Mouse (Mus musculus): ENCODE results near the gene Ip6k3. TPM values are rescaled to one million over a fixed set of nuclear protein-coding genes. Genes with fewer than 3 reads are reported as not detected.

Ip6k3 gene
- polyA plus RNA-seq, 1 experiment: not detected

DNA sequence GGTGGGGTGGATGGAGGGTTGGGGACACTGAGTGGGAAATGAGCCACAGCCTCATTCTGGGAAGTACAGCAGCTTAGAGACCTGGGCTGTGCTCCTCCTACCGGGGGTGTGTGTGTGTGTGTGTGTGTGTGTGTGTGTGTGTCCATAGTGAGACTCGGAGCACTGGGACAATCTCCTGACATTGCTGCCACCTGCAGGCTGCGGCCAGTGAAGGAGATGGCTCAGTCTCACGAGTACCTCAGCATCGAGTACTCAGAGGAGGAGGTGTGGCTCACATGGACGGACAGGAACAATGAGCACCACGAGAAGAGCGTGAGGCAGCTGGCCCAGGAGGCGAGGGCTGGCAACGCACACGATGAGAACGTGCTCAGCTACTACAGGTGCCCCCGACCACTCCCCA lies 71.9 kb downstream of the Ip6k3 start:
- H3K4me1 ChIP-seq (ENCODE audit: control insufficient read depth, insufficient read depth, low read length): peaks cover 2% of the 10 kb centered on the region
- H3K27me3 ChIP-seq (ENCODE audit: control insufficient read depth, insufficient read depth, low read length, poor library complexity, severe bottlenecking): no peaks in the 10 kb centered on the region
- TF ChIP-seq CTCF (IDR thresholded peaks at IDR 0.05; ENCODE audit: low read depth, low read length) (peak; percentile 57), EP300 (IDR thresholded peaks at IDR 0.05; ENCODE audit: insufficient read depth, low read depth, low read length) (no peak)
- H3K4me3 ChIP-seq (ENCODE audit: low read depth, low read length): no peak overlapping the region
- H3K27ac ChIP-seq (ENCODE audit: insufficient read depth, low read length): no peak overlapping the region
- H3K36me3 ChIP-seq (ENCODE audit: control insufficient read depth, insufficient read depth, low read length, poor library complexity, severe bottlenecking): no peaks in the 10 kb centered on the region
- H3K9ac ChIP-seq (ENCODE audit: low read depth, poor library complexity, severe bottlenecking): no peak overlapping the region
- H3K9me3 ChIP-seq (replicated peaks; ENCODE audit: control insufficient read depth, insufficient read depth, low read length, poor library complexity, severe bottlenecking): no peaks in the 10 kb centered on the region

Other genes starting within 250 kb of the Ip6k3 start
- gene Phf1, start 234.7 kb downstream of the Ip6k3 start, polyA plus RNA-seq (2011; ENCODE audit: insufficient read depth, insufficient read length, low read depth, missing spikeins): 7.8 and 8.7 TPM in 2 replicates
- 58.9 and 63.0 TPM in 2 replicates for gene Cuta, start 228.2 kb downstream of the Ip6k3 start, polyA plus RNA-seq (2011; ENCODE audit: insufficient read depth, insufficient read length, low read depth, missing spikeins)
- 23.5 and 24.5 TPM in 2 replicates for gene Syngap1, start 226.5 kb downstream of the Ip6k3 start, polyA plus RNA-seq (2011; ENCODE audit: insufficient read depth, insufficient read length, low read depth, missing spikeins)
- 11.0 and 12.4 TPM in 2 replicates for gene Zbtb9, start 194.6 kb downstream of the Ip6k3 start, polyA plus RNA-seq (2011; ENCODE audit: insufficient read depth, insufficient read length, low read depth, missing spikeins)
- gene Bak1, start 138.8 kb downstream of the Ip6k3 start, polyA plus RNA-seq (2011; ENCODE audit: insufficient read depth, insufficient read length, low read depth, missing spikeins): 66.6 and 78.1 TPM in 2 replicates
- gene Itpr3, start 110.5 kb downstream of the Ip6k3 start, polyA plus RNA-seq (2011; ENCODE audit: insufficient read depth, insufficient read length, low read depth, missing spikeins): 17.2 and 21.9 TPM in 2 replicates
- gene Uqcc2, start 33.9 kb downstream of the Ip6k3 start, polyA plus RNA-seq (2011; ENCODE audit: insufficient read depth, insufficient read length, low read depth, missing spikeins): 138 and 155 TPM in 2 replicates
- 31.6 and 38.7 TPM in 2 replicates for gene Lemd2, start 36.7 kb upstream of the Ip6k3 start, polyA plus RNA-seq (2011; ENCODE audit: insufficient read depth, insufficient read length, low read depth, missing spikeins)